Mouse (Mus musculus): ENCODE measurements at regions not wholly inside any gene's neighbourhood (a gene's known extent, or its start where the extent isn't known, plus 50 kb on each side); places are given as distances from the start of the nearest gene placed in this dataset.
"Not testable (repeated sequence)": the region's sequence is repeated elsewhere in the genome, so short reads cannot be mapped to it uniquely, and the experiment has no call there.

DNA sequence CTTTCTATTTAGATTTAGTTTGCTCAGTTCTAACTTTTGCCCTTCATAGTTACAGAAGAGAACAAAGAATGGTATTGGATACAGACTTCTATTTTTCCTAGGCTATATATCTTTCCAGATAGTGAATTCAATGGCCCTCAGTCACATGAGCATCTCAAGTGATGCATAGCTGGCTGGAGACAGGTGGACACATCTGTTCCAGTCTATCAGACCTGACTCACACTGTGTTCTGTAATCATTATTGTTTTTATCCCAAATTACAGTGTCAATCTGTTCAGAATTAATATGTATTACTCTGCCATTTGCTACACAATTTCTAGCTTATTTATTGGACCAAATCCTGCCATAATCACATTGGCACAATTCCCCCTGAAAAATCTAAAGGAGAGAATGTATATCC, 298.0 kb upstream of the Foxg1 start:
- DNase-seq (ENCODE audit: low spot score in 2 of 2), result no peak

DNA sequence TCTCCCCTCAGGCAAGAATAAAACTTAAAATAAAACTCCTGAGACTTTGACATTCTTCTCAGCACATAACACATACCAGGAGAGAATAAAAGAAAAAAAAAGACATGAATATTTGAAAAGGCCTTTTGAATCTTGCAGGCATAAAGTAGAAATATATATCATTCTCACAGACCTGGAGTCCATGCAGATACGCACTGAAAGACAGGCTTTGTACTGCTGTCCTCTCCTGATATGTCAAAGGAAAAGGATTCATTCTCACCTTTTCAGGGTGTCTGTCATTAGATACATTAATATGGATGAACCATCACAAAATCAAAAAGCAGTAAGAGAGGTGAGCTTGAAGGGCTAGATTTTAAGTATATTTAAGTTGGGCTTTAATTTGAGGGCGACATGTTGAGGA, 296.4 kb upstream of the Foxg1 start:
- no peak for DNase-seq (ENCODE audit: low spot score in 2 of 2)

DNA sequence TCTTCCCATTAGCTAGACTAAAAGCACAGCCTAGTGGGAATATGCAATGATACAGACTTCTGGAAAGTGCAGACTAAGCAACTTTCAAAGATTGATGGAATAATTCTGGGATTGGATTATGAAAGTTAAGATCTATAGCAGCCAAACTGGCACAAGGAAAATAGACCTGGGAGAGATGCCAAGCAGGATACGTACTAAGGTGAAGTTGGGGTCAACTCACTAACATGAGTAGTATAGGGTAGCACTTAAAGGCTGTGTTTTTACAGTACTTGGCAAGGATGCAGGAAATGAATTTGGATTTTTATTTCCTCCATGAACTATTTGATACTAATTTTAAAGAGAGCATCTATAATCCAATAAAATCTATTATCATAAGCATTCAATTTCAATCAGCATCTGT, 292.3 kb upstream of the Foxg1 start:
- DNase-seq (ENCODE audit: low spot score in 2 of 2), result no peak

DNA sequence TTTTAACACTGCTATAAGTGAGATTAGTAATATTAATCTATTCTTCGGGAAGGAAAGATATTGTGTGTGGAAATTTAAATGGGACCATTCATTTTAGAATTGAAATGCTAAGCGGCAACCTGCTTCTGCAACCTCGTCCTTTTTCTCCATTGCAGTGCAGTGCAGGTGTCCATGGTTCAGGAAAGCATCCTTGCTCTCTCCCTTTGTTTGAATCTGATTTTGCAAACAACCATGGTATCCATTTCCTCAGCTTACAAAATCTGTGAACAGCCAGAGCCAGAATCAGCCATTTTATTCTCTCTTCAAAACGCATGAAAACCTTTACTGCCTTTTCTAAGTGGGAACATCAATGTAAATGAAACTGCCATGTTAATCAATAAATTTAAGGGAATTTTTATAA, 276.5 kb upstream of the Foxg1 start:
- DNase-seq (ENCODE audit: low spot score in 2 of 2), result no peak

DNA sequence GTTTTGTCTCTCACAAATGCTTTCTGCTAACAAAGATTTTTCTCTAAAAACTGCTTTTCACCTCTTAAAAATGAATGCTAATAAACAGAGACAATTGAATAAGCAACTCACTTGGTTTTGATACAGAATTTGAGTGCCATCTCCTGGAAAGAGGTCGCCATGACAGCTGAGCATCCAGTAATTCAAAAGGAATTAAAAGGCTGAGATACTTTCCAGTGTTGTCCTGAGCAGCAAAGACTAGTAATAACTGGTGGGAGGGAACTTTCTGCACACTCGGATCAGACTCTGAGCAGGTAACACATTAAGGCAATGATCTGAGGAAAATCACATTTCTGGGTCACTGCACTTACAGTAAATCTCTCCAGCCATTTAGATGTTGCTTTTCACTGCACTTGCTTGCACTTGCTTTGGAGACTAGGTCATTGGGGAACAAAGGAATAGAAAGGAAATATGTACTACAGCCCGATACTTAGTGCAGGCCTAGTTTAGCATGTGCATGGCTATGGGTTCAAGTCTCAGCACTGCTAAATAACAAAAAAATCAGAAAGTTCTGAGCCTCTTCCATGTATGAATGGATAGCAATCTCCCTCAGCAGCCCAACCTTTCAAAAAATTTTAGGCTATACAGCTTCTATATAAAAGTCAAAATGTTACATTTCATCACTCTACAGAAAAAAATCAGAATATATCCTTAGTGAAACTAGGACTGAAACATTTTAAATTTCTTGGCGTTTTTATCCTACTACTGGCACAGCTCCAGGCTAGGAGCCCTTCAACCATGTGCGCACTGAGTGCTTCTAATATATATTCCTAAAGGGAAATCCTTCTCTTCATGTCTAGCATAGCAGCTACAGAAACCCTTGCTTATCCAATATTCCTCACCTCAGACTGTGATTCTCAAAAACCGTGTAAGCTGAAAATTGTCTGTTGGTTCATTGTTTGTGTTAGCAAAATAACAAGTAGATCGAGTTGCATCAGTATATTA, 275.8 kb upstream of the Foxg1 start:
- peak in 1 of 2 experiments; percentile 50 for DNase-seq (ENCODE audit: low spot score in 2 of 2)

DNA sequence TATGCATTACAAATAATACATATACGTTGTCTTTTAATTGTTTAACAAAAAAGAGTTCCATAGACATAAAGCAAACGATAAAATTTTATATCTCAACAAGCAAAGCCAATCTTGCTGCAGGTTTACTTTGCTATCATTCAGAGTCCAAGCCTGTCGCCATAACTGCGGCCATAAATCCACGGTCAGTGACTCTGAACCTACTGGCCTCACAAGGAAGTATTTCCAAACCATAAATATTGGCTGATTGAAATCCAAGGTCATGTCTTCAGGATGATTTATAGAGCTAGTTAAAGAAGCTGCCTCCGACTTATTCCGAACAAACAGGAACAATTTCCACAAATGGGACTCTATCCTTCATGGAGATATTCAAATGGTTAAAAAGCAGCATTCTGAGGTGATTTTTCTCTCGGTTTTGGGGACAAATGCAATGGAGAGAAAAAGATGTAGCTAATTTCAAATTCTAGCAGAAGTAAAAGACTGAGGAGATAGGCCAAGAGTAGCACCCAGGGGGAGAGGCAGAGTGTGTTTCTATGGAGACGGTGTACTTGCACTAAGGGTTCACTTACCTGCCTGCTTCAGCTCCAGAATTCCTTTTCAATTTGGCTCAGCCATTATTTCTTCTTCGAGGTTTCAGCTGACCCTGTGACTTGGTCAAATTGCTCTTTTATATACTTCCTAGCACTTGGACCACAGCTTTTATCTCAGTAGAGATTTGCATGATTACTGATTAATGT, 274.9 kb upstream of the Foxg1 start:
- DNase-seq (ENCODE audit: low spot score in 2 of 2), result no peak

DNA sequence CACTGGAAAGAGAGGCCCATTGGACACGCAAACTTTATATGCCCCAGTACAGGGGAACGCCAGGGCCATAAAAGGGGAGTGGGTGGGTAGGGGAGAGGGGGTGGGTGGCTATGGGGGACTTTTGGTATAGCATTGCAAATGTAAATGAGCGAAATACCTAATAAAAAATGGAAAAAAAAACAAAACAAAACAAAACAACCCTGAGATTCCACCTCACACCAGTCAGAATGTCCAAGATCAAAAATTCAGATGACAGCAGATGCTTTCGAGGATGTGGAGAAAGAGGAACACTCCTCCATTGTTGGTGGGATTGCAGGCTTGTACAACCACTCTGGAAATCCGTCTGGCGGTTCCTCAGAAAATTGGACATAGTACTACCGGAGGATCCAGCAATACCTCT, 251.4 kb upstream of the Foxg1 start:
- not testable (repeated sequence) for DNase-seq (ENCODE audit: low spot score in 2 of 2)

DNA sequence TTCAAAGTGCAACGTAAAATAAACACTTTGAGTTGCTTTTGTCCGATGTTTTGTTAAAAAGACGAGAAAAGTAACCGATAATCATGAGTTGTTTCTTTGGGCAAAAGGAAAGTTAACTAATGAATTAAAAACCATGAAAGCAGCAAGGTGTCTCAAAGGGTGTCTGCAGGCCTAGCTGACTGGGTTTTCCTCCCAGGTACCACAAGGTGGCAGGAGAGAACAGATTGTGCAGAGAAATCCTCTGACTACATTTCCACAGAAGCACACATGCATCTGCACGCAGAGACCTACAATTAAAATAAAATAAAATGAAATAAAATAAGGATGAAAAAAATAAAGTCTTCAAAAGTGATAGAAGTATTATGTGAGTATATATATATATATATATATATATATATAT, 212.4 kb upstream of the Foxg1 start:
- DNase-seq (ENCODE audit: low spot score in 2 of 2), result peak in 1 of 2 experiments; percentile 18

DNA sequence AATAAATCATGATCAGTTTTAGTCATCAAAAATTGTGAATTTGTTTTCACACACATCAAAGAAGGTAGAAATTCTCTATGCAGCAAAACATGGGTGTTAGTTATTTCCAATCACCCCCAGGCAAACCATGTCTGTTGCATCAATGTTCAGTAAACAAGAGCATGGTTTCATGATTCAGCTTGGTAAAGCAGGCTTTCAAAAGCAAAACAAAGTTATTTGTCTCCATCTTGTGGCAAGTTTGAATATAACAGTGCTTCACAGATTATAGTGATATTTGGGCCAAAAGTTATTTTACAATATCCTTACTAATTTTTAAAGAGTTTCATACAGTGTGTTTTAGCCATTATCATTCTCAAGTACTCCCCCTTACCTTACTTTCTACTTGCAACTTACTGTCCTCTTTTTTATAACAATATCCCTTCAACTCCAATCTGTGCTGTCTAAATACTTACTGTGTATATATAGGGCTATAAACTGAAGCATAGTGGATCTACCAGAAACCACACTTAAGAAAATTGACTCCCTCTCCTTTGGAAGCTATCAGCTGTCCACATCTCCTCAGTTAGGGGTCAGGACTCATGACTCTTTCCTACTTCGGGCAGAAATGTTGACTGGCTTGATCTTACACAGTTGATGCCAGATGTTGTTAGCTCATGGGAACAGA, 211.3 kb upstream of the Foxg1 start:
- no peak for DNase-seq (ENCODE audit: low spot score in 2 of 2)

DNA sequence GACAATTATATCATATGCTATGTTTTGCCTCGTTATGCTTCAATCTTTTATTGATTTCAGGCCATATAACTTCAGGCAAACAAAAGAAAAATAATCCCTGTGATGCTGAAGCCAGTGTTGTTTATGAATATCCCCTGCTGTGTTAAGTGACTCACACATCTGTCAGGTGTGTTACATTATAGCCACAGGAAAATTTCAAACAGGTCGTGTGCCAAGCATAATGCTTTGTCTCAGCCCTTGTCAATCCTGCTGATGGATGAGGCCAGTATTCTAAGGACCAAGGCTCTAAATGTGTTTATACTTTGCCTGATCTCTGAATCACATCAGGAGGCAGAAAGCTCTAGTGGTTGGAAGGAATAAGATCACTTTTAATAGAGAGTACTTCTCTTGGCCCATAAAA, 191.1 kb upstream of the Foxg1 start:
- DNase-seq (ENCODE audit: low spot score in 2 of 2), result no peak

DNA sequence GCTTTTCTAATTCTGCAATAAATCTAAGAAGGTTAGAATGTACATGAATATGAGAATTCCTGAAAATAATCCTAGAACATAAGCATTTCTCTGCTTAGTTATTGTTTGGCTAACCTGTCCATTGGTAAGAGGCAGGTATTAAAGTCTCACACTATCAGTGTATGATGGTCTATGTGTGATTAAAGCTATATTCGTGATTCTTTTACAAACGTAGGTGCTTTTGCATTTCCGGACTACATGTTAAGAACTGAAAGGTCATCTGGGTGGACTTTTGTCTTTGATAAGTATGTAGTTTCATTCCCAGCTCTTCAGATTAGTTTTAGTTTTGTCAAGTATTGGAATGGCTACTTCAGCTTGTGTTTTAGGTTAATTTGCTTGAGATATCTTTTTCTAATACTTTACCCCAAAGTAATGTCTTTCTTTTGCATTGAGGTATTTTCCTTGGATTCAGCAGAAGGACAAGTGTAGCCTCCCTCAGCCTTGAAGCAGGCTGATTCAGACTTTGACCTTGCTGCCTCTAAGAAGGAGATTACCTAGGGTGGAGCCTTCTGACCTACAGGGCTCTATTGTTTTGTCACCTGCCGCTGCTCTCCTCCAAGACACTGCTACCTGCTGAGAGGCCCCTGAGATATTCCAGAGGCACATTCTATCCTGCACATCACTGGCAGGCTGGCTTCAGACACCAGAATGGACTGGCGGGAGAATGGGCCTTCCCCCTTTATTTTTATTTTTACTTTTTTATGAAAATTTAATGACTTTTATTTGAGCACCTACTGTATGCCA, 148.7 kb upstream of the Foxg1 start:
- DNase-seq (ENCODE audit: low spot score in 2 of 2), result no peak

Data from frontal cortex, postnatal 10 days (tissue).